Mouse (Mus musculus): ENCODE results near the gene Rapgef1. TPM values are rescaled to one million over a fixed set of nuclear protein-coding genes. Genes with fewer than 3 reads are reported as not detected.

Gene Rapgef1
- polyA plus RNA-seq, 1 experiment: 75.7 TPM

GRCm38 (mm10) chr2:29671856-29672255, 52.3 kb downstream of the Rapgef1 start:
- 82% methylated on average over 3 of the region's 3 CpGs for WGBS
- TF ChIP-seq POLR2A (IDR thresholded peaks at IDR 0.05; ENCODE audit: insufficient read depth, low read depth, low read length) (no peak), CTCF (IDR thresholded peaks at IDR 0.05; ENCODE audit: insufficient read depth, low read depth, low read length) (no peak)
- H3K4me3 ChIP-seq (ENCODE audit: insufficient read depth, low read depth, low read length): no peak overlapping the region

DNA sequence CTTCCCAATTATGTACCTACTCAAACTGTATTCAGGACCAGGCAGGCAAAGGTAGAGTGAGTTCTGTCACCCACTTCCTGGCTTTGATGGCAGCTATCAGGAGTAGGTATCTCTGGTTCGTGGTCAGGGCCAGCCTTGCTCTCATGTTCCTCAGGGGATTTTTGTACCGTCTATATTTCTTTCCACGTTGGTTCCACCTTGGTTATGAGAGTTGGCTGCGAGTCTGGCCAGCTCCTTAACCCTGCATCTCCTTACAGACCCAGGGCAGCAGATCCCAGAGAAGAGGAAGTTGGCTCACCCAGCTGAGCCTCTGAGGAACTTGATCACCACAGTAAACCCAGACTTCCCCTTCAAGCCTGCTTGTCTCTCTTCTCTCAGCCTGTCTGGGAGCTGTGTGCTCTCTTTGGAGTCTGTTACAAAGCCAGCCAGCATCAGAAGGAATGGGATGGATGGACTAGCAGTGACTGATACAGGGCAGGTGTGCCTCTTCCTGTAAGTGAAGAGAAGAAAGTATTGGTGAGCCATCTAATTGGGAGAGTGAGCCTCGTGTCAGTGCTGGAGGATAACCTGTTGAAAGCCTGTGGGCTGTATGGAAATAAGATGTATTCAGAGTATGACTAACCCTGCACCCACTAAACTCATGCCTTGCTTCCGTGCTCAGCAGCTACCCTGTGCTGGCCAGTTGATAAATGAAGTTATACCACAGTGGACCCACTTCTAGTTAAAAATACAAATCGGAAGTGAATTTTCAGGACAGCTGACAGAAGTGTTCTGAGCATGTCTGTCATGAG, 53.4 kb downstream of the Rapgef1 start:
- no peak overlapping the region for H3K4me3 ChIP-seq (ENCODE audit: insufficient read depth, low read depth, low read length)
- H3K4me1 ChIP-seq (ENCODE audit: control insufficient read depth, insufficient read depth, low read length): peaks cover 29% of the 10 kb centered on the region
- WGBS: 86% methylated on average over 7 of the region's 7 CpGs
- TF ChIP-seq CTCF (IDR thresholded peaks at IDR 0.05; ENCODE audit: insufficient read depth, low read depth, low read length): no peak
- TF ChIP-seq POLR2A (IDR thresholded peaks at IDR 0.05; ENCODE audit: insufficient read depth, low read depth, low read length): no peak
- H3K27ac ChIP-seq (ENCODE audit: insufficient read depth, low read depth, low read length): no peak overlapping the region

More at GRCm38 (mm10) chr2:29671856-29672255, 52.3 kb downstream of the Rapgef1 start:
- peaks cover 36% of the 10 kb centered on the region for H3K4me1 ChIP-seq (ENCODE audit: control insufficient read depth, insufficient read depth, low read length)
- H3K27ac ChIP-seq (ENCODE audit: insufficient read depth, low read depth, low read length): no peak overlapping the region

DNA sequence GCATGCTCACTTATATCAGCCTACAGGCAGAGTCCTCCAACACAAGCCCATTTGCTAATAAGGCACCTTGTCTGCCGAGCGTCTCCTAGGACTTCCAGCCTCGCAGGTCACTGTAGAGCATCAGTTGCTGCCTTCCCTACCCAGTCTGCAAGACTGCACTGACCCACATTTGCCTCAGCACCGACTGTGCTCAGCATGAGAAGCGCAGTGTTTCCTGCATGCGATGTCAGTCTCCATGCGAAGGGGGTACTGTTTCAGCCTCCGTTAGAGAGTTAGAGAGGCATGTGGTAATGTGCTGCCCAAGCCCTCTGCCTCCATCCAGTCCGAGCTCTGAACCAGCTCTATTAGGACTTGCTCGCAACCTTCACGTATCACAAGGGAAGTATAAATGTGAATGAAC, 54.6 kb downstream of the Rapgef1 start:
- H3K4me3 ChIP-seq (ENCODE audit: insufficient read depth, low read depth, low read length): no peak overlapping the region
- H3K4me1 ChIP-seq (ENCODE audit: control insufficient read depth, insufficient read depth, low read length): peaks cover 24% of the 10 kb centered on the region
- TF ChIP-seq POLR2A (IDR thresholded peaks at IDR 0.05; ENCODE audit: insufficient read depth, low read depth, low read length): no peak
- TF ChIP-seq CTCF (IDR thresholded peaks at IDR 0.05; ENCODE audit: insufficient read depth, low read depth, low read length): no peak
- no peak overlapping the region for H3K27ac ChIP-seq (ENCODE audit: insufficient read depth, low read depth, low read length)
- 81% methylated on average over 11 of the region's 11 CpGs for WGBS

GRCm38 (mm10) chr2:29674545-29674944, 55.0 kb downstream of the Rapgef1 start:
- no peak for TF ChIP-seq CTCF (IDR thresholded peaks at IDR 0.05; ENCODE audit: insufficient read depth, low read depth, low read length)
- TF ChIP-seq POLR2A (IDR thresholded peaks at IDR 0.05; ENCODE audit: insufficient read depth, low read depth, low read length): no peak
- no peak overlapping the region for H3K4me3 ChIP-seq (ENCODE audit: insufficient read depth, low read depth, low read length)
- peaks cover 23% of the 10 kb centered on the region for H3K4me1 ChIP-seq (ENCODE audit: control insufficient read depth, insufficient read depth, low read length)
- H3K27ac ChIP-seq (ENCODE audit: insufficient read depth, low read depth, low read length): no peak overlapping the region
- 65% methylated on average over 2 of the region's 2 CpGs for WGBS

DNA sequence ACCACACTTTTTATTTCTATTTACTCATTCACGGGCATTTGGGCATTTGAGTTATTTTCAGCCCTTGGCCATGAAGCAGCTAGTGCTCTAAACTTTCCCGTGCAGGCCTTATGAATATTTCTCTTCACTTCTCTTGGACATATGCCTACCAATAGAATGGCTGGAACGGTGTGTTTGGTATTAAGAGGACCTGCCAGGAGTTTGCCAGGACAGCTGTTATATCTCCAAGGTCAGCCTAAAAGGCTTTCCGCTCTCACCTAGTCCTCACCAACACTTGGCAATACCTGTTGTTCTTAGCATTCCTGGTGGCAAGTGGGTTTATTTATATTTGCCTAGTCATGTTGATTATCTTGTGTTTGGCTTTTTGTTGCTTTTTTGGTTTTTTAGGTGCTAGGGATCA, 56.3 kb downstream of the Rapgef1 start:
- no peak for TF ChIP-seq POLR2A (IDR thresholded peaks at IDR 0.05; ENCODE audit: insufficient read depth, low read depth, low read length)
- TF ChIP-seq CTCF (IDR thresholded peaks at IDR 0.05; ENCODE audit: insufficient read depth, low read depth, low read length): no peak

DNA sequence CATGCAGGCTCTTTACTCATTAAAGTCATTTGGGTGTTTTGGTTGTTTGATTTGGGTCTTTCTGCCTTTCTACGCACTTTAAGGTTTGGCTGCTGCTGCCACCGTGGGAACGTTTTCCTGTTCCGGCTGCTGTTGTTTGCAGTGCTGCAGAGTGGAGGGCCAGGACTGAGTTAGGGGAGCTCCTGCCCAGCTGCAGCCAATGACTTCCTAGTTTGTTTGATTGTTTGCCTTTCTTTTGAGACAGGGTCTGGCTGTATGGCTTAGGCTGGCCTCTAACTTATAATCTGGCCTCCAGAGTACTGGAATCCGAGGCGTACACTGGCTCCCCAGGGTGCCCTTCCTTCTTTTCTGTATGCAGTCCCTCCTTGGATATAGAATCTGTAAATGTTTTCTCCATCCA, 57.0 kb downstream of the Rapgef1 start:
- WGBS: 72% methylated on average over 6 of the region's 6 CpGs
- Histone ChIP-seq H3K27ac (ENCODE audit: insufficient read depth, low read depth, low read length) (no peak overlapping the region), H3K4me1 (ENCODE audit: control insufficient read depth, insufficient read depth, low read length) (peaks cover 13% of the 10 kb centered on the region), H3K4me3 (ENCODE audit: insufficient read depth, low read depth, low read length) (no peak overlapping the region)
- TF ChIP-seq POLR2A (IDR thresholded peaks at IDR 0.05; ENCODE audit: insufficient read depth, low read depth, low read length) (no peak), CTCF (IDR thresholded peaks at IDR 0.05; ENCODE audit: insufficient read depth, low read depth, low read length) (no peak)

More for the DNA sequence above, 56.3 kb downstream of the Rapgef1 start:
- no peak overlapping the region for H3K27ac ChIP-seq (ENCODE audit: insufficient read depth, low read depth, low read length)
- WGBS: 63% methylated on average over 4 of the region's 4 CpGs
- no peak overlapping the region for H3K4me3 ChIP-seq (ENCODE audit: insufficient read depth, low read depth, low read length)
- peaks cover 19% of the 10 kb centered on the region for H3K4me1 ChIP-seq (ENCODE audit: control insufficient read depth, insufficient read depth, low read length)

DNA sequence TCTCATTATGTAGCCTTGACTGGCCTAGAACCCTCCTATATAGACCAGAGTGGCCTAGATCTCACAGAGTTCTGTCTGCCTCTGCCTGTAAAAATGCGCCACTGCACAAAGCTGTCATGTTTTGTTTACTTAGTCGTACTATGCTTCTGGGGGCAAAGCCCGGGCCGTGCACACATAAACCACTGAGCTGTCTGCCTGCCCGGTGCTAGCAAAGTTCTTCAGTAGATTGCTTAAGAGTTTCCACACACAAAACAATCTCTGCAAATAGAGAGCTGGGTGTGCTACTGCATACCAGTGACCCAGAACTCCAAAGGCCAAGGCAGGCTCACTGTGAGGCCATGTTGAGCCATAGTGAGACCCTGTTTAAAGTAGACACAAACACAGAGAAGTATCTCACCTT, 58.3 kb downstream of the Rapgef1 start:
- 75% methylated on average over 5 of the region's 5 CpGs for WGBS
- TF ChIP-seq POLR2A (IDR thresholded peaks at IDR 0.05; ENCODE audit: insufficient read depth, low read depth, low read length): no peak
- Histone ChIP-seq H3K4me1 (ENCODE audit: control insufficient read depth, insufficient read depth, low read length) (peaks cover 9% of the 10 kb centered on the region), H3K27ac (ENCODE audit: insufficient read depth, low read depth, low read length) (no peak overlapping the region), H3K4me3 (ENCODE audit: insufficient read depth, low read depth, low read length) (no peak overlapping the region)

DNA sequence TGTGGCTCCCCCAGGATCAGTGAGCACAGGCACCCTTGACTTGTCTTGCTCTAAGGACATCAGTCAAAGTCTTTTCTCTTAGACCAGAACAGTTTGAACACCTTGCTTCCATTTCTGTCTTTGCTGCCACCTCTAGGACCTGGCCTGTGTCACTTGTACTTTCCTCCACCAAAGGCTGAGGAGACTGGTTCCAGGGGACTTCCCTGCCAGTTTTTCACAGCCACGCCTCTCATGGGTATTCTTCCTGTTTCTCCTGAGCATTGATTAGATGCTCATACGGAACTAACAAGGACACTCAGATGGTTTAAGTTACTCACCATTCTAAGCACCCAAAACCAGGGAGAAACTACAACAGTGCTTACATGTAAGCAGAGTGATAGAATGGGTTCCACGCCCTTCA, 59.0 kb downstream of the Rapgef1 start:
- 82% methylated on average over 3 of the region's 3 CpGs for WGBS
- no peak overlapping the region for H3K27ac ChIP-seq (ENCODE audit: insufficient read depth, low read depth, low read length)
- no peak overlapping the region for H3K4me3 ChIP-seq (ENCODE audit: insufficient read depth, low read depth, low read length)
- TF ChIP-seq POLR2A (IDR thresholded peaks at IDR 0.05; ENCODE audit: insufficient read depth, low read depth, low read length): no peak
- no peak for TF ChIP-seq CTCF (IDR thresholded peaks at IDR 0.05; ENCODE audit: insufficient read depth, low read depth, low read length)
- peaks cover 9% of the 10 kb centered on the region for H3K4me1 ChIP-seq (ENCODE audit: control insufficient read depth, insufficient read depth, low read length)

- no peak for TF ChIP-seq CTCF (IDR thresholded peaks at IDR 0.05; ENCODE audit: insufficient read depth, low read depth, low read length)
- no peak for TF ChIP-seq POLR2A (IDR thresholded peaks at IDR 0.05; ENCODE audit: insufficient read depth, low read depth, low read length)
- no peak overlapping the region for H3K27ac ChIP-seq (ENCODE audit: insufficient read depth, low read depth, low read length)
- no peak overlapping the region for H3K4me3 ChIP-seq (ENCODE audit: insufficient read depth, low read depth, low read length)
- 79% methylated on average over 6 of the region's 6 CpGs for WGBS
- peaks cover 4% of the 10 kb centered on the region; the same call in 1 of the 2 replicates for H3K4me1 ChIP-seq (ENCODE audit: control insufficient read depth, insufficient read depth, low read length)
Observed at GRCm38 (mm10) chr2:29679710-29680584, 60.4 kb downstream of the Rapgef1 start.
